Mouse (Mus musculus) layer of hippocampus, adult 11-12 months (tissue): Measurements from ENCODE around the gene Gfi1.

Source experiments
- DNase-seq: peaks from one replicate; pipeline ENCODE4 v3.0.0; 2022; ENCODE audit warnings: low spot score

Gfi1 gene

DNA sequence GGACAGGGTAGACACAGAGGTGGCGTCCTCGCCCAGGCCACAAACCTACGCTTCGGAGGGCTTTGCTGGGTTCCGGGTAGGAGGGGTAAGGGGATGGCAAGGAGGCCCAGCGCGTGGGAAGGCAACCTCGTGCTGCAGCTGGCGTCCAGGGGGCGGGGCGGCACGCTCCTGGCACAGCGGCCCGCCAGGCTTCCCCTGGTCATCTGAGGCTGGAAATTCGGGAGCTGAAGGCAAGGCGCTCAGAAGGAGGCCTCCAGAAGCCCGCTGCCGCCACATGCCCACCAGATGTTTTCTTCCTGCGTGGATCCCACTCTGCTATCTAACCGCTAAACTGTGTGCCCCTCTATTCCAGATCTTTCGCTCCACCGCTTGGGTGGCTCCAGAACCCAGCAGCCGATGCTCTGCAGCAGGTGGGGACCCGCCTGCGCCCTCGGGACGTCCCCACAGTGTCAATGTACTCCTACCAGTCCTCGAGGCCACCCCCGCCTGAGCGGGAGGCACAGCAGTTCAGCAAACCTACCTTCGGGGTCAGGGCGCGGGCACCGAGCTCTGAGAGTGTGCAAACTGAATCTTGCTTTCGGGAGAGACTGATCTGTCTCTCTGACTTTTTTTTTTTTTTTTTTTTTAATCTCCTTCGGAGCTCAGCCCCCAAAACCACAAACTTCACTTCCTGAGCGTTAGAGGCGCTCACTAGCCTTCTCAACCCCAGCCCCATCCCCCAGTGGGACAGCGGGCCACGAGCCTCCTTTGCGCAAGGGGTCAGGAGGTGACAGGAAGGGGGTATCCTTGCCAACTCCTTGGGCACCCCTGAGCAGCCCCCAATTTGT is at the start of gene Gfi1:
Gene Gfi1 (minus strand): TSS at position 602 of the 827 bp plus-strand sequence.
- no peak for DNase-seq

DNA sequence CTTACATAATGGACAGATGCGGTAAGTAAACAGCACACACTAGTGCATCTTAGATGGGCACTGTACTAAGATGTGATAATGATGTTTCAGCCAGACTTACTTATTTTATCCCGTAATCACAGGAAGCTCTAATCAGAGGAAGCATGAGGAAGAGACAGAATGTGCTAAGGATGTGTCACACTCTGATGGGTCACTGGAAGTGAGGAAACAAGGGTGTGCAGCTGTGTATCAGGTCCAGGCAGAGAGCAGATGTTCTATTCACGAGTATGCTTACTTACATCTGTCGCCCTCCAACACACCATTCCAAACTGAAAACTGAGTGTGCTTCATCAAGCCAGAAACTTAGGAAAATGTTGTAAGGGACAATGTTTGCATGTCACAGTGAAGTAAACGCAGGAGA is 46.2 kb upstream of the Gfi1 start:
- no peak for DNase-seq

DNA sequence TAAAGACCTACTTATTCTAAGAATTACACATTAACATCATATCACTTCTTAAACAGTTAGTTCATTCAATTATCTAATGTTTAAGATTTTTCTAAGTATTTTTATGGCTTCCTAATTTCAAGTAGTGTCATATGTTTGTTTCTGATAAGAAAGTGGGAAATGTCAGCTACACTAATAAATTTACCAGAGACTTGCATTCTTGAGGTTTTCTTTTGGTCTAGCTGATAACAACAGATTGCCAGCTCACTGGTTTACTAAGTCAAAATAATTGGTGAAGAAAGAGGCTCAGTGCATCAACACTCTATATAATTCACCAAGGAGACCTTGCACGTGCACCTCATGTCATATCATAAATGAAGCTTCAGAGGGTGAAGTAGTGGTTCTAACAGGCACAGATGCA is 42.4 kb upstream of the Gfi1 start:
- DNase-seq, result no peak

DNA sequence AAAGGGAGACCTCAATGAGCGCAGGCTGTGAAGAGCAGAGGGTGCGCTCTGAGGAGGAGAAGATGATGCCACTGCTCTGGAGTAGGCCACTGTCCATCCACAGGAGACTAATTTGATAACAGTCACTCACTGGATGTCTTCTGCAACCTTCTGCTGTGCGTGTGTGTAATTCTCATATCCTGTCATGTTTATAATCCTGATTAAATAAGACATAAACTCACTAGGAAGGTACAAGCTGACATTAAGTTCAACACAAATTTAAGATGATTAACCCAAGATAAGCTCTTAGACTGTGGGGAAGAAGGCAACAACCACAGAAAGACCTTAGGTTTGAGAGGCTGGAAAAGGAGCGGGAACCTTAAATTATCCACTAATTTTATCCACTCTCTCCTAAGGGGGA is 40.1 kb upstream of the Gfi1 start:
- no peak for DNase-seq

DNA sequence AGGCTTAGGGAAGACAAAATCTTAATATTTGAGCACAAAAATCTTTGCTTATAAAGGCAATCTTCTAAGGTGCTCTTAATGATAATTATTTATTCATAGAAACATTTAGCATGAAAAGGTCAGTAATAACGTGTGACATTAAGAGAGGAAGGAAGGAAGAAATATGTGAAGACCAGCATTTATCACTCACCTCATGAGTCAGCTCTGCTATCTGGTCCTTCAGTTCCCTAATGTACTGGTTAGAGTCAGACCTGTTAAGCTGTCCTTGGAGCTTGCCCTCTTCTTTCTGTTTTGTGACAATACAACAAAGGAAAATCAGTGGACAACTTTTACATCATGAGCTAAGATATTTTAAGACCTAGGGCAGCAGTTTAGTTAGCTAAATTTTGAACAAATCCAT is 38.6 kb upstream of the Gfi1 start:
- no peak for DNase-seq

DNA sequence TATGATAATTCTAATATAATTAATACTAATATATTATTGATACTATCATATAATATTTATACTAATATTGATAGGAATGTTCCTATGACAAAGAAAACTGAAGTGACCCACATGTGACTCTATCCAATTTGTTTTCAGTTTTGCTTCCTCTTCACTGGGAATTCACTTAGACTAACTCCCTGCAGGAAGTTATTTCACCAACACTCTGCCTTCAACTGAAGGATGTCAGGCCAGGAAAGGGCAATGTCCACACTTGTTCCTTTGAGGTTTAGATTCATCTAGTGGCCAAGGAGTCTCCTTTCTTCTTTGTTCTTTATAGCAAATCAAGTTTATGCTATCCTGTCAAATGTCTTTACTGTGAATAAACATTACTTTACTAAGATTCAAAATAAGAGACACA is 37.8 kb upstream of the Gfi1 start:
- no peak for DNase-seq

DNA sequence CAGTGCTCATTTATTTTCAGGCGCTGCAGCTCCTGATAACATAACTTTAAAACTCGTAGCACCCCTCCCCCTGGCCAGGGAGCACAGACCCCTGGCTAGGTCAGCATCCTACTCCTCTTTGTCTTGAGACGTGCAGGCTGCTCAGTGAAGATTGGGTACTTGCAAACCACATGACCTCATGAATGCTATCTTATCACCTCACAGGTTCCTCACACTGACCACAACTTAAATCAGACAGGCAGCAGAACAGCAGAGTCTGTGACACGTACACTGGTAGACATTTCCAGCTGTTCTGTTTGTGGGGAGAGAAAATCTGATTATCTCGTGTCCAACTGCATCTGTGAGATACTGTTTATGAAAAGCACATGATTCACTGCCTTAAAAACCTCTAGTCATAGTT is 33.3 kb upstream of the Gfi1 start:
- DNase-seq, result no peak

DNA sequence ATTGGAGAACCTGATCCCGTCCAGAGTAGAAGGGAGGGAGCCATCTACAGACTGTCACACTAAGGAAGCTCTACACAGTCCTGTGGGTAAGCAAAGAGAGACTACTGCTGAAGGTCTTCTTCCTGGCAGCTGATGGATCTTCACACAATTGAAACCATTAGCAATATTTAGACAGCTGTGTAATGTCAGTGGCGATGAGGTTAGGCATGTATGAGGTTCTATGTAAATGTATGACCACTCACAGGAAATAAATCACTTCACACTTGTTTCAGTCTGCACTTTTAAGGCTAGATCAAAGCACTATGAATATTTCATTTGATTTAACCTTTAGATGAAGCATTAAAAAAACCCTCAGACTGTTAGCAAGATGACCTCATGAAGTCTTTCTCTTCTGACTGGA is 30.2 kb upstream of the Gfi1 start:
- no peak for DNase-seq

DNA sequence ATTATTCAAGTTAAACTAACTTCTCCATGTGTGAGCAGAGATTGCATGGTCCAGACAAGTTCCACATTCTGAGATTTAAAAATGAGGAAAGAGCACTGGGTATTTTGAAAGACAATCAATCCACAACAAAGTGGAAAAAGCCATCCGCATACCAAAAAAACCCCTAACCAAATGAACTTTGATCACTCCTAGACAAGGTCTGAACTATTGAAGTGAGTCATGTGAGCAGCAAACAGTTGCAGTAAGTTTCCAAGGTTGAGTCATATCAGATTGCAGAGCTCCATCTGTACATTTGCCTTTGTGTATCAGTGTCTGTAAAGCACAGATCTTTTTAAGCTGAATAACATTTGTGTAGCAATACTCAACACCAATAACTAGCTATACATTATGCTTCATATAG is 28.9 kb upstream of the Gfi1 start:
- no peak for DNase-seq

DNA sequence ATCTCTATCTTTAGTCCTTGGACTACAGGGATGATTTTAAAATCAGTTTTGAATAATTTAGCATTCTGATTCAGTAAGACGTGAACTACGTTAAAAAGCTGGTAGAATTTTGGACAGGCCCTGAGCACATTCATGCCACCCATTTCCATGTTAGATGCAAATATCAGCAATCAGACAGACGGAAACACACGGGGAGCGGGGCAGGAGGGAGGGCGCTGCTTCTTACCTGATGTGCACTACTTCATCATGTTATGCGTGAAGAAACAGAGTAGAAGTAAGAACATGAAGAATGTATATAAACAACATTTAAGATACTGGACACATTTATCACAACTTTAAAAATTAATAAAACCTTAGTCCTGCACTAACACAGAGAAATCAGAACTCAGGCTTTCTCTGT is 27.8 kb upstream of the Gfi1 start:
- DNase-seq, result no peak

DNA sequence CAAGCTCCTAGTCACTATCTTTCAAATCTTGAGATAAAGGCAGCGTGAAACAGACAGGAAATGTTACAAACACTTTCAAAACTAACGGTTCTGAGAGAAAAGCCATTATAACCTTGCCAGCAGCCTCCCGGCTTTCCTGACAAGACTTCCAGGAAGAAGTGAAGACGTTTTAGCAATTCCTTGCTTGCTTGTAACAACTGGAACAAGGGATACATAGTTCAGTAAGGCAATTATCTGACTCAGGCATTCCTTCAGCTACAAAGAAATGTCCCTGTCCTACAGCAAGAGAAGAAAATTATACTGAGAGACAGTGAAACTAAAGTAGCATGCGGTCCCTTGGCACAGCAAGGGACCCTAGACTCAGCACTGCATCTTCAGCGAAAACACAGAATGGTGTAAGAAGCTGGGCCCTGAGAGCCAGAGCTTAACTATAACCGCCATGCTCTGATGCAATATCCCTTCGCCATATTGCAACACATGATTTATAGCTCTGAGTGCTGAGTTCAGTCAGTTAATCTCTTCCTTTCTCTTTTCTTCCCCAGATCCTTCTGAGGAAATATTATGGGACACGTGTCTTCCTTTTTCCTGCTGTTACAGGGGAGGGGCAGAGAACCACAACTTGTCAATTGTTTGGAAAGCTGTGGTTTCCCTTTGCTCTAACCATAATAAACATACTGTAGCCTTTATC is 23.5 kb upstream of the Gfi1 start:
- DNase-seq, result no peak

DNA sequence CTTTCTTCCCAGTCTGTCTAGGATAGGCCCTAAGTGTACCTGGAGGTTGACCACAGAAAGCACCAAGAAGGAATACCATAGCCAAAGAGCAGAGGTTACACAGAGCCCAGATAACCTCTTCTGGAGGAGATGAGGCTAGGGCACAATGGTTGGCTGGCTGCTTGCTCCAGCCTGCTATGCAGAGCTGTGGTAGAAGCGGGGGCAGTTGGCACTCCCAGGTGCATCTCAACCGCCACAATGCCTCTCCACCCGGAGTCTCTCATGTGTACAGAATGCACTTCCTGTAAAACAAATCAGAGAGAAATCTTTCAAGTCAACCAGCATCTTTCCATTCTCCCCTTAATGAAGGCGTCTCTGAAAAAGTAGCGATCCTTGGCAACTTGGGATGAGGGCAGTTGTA is 13.2 kb upstream of the Gfi1 start:
- no peak for DNase-seq

DNA sequence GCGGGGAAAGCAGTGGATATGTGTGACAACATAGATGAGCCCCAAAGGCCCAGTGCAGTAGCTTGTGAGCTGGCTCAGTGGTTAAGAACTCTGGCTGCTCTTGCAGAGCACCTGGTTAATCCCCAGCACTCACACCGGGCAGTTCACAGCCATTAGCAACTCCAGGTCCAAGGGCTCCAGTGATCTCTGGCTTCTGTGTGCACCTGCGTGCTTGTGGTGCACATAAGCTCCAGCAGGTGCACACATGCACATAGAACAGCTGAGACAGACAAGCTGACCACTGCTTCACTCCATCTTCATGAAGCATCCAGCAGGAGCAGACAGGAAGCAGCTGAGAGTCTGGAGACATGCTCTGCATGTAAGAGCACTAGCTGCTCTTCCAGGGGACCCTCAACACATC is 12.5 kb upstream of the Gfi1 start:
- DNase-seq, result no peak

DNA sequence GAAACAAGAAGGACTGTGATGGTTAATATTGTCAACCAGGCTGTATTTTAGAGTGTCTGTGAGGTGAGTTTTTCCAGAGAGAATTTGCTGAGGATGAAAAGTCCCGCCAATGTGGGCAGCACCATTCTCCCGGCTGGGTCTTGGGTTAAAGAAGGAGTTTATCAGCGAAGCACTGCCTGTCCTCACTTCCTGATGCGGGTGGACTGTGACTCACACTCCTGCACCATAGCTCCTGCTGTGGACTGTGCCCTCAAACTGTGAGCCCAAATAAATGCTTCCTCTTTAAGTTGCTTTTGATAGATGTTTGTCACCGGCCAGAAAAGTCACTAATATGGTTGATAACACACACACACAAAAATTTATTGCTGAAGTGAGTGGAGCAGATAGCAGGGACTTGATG is 10.3 kb upstream of the Gfi1 start:
- DNase-seq, result no peak

DNA sequence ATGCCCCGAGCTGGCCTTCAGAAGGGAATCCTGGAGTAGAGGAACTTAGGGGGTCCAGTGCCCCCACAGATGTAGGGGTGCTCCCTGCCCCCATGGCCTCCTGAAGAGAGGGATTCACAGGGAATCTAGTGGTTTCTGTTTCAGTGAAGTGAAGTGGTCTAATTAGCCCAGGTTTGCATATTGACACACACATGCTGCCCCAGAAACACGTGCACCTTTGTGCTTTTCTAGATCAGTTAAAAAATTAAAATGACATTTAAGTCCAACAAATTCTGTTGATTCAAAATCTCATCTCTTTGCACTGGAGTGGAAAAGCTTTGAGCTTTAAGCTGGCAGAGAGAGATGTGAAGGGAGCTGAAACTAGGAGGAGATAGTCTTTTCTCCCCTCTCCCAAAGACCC is 6.0 kb upstream of the Gfi1 start:
- DNase-seq, result no peak

DNA sequence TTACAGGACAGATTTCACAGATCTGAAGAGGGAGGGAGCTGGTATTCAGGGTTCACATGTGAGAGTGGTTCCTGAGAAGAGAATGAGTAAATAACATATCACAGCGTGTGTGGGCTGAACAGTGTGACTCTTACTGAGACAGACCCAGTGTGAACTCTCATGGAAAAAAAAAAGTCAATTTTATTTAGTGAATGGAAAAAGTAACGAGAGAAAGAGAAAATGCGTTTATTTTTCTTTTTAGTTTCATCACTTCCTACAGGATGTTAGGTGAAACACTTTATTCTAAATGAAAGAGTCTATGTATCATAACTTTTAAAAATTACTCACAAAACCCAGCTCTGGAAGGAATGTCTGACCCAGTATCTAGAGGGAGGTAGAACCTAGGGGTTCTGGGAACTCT is 5.6 kb upstream of the Gfi1 start:
- no peak for DNase-seq

DNA sequence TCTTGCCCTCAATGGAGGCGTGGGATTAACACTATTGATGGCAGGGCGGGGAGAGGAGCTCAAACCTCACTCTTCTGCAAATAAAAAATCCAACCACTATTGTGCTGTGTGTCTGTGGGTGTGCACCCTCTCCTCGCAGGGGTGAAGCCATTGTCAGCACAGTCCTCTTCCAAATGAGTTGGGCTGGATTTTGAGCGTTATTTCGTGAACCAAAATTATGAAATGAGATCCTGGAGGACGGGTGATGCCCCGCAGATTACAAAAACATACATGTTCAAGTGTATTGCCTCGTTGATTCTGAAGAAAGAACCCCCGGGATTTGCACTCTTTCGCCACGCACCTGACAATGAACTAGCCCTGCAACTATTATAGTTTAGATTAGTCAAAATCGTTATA is 1.2 kb upstream of the Gfi1 start:
- no peak for DNase-seq

DNA sequence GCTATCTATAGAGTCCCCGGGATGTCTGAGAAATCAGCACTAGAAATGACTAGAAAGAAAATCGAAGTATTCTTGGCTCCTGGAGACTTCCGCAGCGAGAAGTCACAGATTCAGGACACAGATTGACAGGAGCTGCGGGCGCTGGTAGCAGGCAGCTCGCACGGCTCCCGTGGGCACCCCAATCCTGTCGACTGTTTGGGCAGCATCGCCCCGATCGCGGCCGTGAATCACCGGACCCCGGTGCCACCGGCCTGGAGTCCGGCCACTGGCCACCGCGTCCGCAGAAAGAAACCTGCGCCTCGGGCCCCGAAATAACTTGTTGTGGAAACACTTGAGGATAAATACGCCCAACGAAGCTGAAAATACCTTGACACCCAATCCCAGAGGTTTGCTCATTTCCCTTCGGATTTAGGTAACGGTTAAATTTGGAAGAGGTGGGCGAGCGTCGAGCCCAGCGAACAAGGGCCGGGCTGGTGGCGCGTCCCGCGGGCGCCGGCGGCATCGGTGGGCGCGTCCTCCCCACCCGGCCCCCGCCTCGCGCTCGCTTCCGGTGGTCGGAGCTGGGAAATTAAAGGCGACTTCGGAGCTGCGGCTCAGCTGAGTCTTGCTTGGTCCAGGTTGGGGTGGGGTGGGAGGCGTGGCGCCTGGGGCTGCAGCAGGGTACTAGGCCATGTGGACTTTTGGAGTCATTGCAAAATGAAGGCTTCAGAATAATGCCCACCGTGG is 608 bp upstream of the Gfi1 start:
- DNase-seq, result no peak

DNA sequence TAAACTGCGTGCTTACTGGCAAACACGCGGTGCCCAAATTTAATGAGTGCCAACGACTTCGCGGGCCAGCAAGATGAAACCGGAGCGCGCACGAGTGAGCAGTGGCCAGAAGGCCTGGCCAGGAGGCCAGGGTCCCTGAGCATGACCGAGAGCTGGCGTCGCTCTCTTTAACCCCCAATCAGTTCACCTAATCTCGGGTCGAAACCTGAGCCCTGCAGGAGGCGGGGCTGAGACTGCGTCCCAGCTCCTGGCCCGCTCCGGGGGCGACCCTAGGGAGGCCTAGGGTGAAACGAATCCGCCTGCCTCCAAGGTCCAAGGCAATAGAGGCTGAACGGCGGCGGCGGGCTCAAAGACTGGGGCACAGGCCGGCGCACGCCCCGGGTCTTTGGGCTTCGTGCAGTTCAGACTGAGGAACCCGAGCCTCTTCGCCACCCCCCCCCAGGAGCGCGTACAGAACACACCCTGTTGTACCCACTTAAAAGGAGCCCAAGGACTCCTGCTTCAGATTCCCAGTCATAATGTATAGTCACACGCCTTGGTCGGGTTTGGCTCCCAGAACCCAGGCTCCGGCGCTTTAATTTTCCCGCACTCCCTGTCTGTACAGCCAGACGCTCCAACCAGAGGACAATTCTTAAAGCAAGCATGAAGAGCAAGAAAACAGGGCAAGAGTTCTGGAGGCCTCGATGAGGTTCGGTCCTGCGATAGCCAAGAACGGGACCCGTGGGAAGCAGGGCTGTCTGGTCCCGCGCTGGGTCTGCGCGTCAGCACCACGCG is 988 bp downstream of the Gfi1 start:
- no peak for DNase-seq

DNA sequence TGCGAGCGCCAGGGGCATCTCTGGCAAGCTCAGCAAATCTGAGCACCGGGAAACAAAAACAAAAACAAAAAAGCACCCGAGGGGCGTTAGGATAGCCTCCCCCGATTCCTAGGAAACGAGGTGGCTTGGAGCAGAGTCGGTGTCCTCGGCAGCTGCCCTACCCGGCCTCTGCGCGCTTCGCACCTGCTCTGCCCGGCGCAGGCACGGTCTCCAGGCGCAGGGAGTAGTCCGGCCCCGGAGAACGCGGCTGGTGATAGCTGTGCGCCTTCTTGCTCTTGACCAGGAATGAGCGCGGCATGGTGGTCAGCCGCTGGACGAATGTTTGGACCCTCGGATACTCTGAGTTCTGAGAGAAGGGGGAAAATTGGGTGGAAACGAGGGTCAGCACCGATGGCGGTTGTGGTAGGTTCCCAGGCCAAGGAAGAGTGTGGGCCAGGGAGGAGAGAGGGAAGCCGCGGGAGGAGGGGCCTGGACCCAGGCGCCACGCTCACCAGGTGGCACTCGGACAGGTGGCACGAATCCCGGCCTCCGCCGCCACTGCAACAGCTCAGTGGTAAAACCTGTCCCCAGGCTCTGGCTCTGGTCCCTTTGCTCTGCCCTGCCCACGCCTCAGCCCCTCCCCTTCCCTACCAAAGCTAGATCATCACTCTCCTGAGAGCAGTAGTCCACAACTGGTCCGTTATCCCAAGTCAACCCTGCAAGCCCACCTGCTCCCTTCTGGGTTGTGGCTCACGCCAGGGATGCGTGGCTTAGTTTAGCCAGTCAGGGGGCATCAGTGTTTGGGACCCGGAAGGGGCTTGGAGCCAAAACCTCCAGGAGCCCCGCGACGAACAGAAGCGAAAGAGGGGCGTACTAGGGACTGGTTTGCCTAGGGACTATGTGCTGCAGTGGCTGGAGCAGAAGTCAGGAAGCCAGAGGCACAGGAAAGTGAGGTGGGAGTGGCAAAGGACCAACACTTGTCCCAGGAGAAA is 2.0 kb downstream of the Gfi1 start:
- no peak for DNase-seq
